Mouse (Mus musculus) liver, adult 2 months (tissue): ENCODE data around the gene Lrrc30.

Experiments
- CTCF ChIP-seq: fragments of 200-500 bp; IDR thresholded peaks from 2 replicates; pipeline ENCODE4 v1.5.1; 2011; ENCODE audit warnings: low read depth, low read length, control low read depth
- POLR2A ChIP-seq: fragments of 200-500 bp; IDR thresholded peaks from 2 replicates; pipeline ENCODE4 v1.6.1; 2011; ENCODE audit warnings: low read length, control low read depth; ENCODE audit not compliant: insufficient read depth; ENCODE audit errors: extremely low read depth

DNA sequence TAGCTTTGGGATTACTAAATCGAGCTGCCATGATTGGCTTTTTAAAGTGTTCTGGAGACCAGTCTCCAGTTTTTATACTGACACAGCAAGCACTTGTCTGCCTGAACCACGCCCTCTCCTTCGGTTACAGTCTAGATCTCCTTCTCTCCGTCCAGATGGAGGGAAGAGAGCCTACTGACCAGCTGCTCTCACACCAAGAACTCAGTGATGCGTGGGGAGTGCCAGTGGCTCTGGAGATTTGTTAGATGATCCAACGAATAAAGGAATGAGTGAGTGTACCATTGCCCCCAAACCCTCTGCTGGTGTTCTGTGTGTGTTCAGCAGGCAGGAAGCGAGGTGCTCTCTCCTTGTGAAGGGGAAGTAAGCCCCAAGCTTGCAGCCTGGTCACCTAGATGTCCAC is 48.0 kb downstream of the Lrrc30 start:
- TF ChIP-seq POLR2A (no peak), CTCF (no peak)
